Mouse (Mus musculus) myocyte (in vitro differentiated cells): ENCODE measurements around the gene Bcl6. TPM values are rescaled to one million over a fixed set of nuclear protein-coding genes. Genes with fewer than 3 reads are reported as not detected.

Experiments
- H3K27me3 ChIP-seq: one replicate; pipeline ENCODE4 v1.6.1; 2011; ENCODE audit not compliant: control insufficient read depth, insufficient read depth, insufficient read length
- H3K36me3 ChIP-seq: one replicate; pipeline ENCODE4 v1.6.1; 2011; ENCODE audit not compliant: control insufficient read depth, insufficient read depth
- H3K4me2 ChIP-seq: one replicate; pipeline ENCODE4 v1.6.1; 2011; ENCODE audit warnings: low read depth, control low read depth
- H3K4me3 ChIP-seq: one replicate; pipeline ENCODE4 v1.5.1; 2011; ENCODE audit warnings: mild to moderate bottlenecking, control low read depth, moderate library complexity
- H3K79me2 ChIP-seq: one replicate; pipeline ENCODE4 v1.6.1; 2011; ENCODE audit not compliant: control insufficient read depth, insufficient read depth
- H3ac ChIP-seq: one replicate; pipeline ENCODE4 v1.6.1; 2011; ENCODE audit not compliant: control insufficient read depth, insufficient read length
- CEBPB ChIP-seq: IDR thresholded peaks from 2 replicates; pipeline ENCODE4 v1.6.1; 2011; ENCODE audit warnings: mild to moderate bottlenecking, moderate library complexity; ENCODE audit not compliant: poor library complexity, insufficient read depth, severe bottlenecking
- E2F4 ChIP-seq: IDR thresholded peaks from one replicate; pipeline ENCODE4 v1.6.1; 2011; ENCODE audit warnings: mild to moderate bottlenecking, control low read depth, moderate library complexity; ENCODE audit not compliant: insufficient read depth
- MAX ChIP-seq: IDR thresholded peaks from one replicate; pipeline ENCODE4 v1.6.1; 2011; ENCODE audit warnings: low read depth, mild to moderate bottlenecking, control low read depth
- MYOD1 ChIP-seq, 3 experiments: IDR thresholded peaks; one replicate each; pipeline ENCODE4 v1.6.1; 2011; ENCODE audit warnings: control low read depth in 2 of 3, low read depth in 2 of 3, mild to moderate bottlenecking in 2 of 3, moderate library complexity in 1 of 3; ENCODE audit not compliant: insufficient read length in 2 of 3, control insufficient read depth in 1 of 3
- MYOG ChIP-seq, 3 experiments: IDR thresholded peaks; one replicate each; pipeline ENCODE4 v1.6.1; 2011; ENCODE audit warnings: control low read depth in 2 of 3, low read depth in 2 of 3, mild to moderate bottlenecking in 2 of 3; ENCODE audit not compliant: insufficient read length in 2 of 3, control insufficient read depth in 1 of 3, insufficient read depth in 1 of 3
- POLR2A ChIP-seq: IDR thresholded peaks from one replicate; pipeline ENCODE4 v1.6.1; 2011; ENCODE audit warnings: low read depth, mild to moderate bottlenecking, control low read depth, moderate library complexity; ENCODE audit not compliant: insufficient read length
- POLR2AphosphoS2 ChIP-seq: IDR thresholded peaks from one replicate; pipeline ENCODE4 v1.6.1; 2011; ENCODE audit warnings: low read depth, control low read depth; ENCODE audit not compliant: insufficient read length
- REST ChIP-seq: IDR thresholded peaks from one replicate; pipeline ENCODE4 v1.6.1; 2011; ENCODE audit warnings: mild to moderate bottlenecking, control low read depth, moderate library complexity; ENCODE audit not compliant: insufficient read depth, insufficient read length
- SRF ChIP-seq: IDR thresholded peaks from one replicate; pipeline ENCODE4 v1.6.1; 2011; ENCODE audit warnings: low read depth; ENCODE audit not compliant: control insufficient read depth, insufficient read length
- TCF12 ChIP-seq: IDR thresholded peaks from one replicate; pipeline ENCODE4 v1.6.1; 2011; ENCODE audit warnings: mild to moderate bottlenecking, control low read depth; ENCODE audit not compliant: poor library complexity, insufficient read depth, severe bottlenecking
- TCF3 ChIP-seq: IDR thresholded peaks from one replicate; pipeline ENCODE4 v1.6.1; 2011; ENCODE audit warnings: low read depth, control low read depth; ENCODE audit not compliant: insufficient read length
- USF1 ChIP-seq: IDR thresholded peaks from one replicate; pipeline ENCODE4 v1.6.1; 2011; ENCODE audit warnings: low read depth, mild to moderate bottlenecking, control low read depth, moderate library complexity
- polyA plus RNA-seq: library from polyadenylated mRNA; unstranded; fragments of >200 nt; fragmentation: generic; extraction: Trizol; gene quantifications from one replicate; pipeline ENCODE4 v1.2.1, GENCODE M21; 2012; ENCODE audit warnings: missing spikeins

The Bcl6 gene
- polyA plus RNA-seq, 1 experiment, result 28.5 TPM

GRCm38 (mm10) chr16:23980991-23981720, 7.5 kb downstream of the Bcl6 start:
- Histone ChIP-seq H3K36me3 (peaks cover 17% of the 10 kb centered on the region), H3K79me2 (peaks cover 68% of the 10 kb centered on the region), H3K4me2 (no peak overlapping the region), H3K27me3 (no peaks in the 10 kb centered on the region), H3K4me3 (no peak overlapping the region), H3ac (no peak overlapping the region)
- TF ChIP-seq TCF12 (no peak), REST (no peak), POLR2AphosphoS2 (peak; percentile 26)

- H3ac ChIP-seq, result no peak overlapping the region
- H3K36me3 ChIP-seq, result peaks cover 19% of the 10 kb centered on the region
- H3K79me2 ChIP-seq, result peaks cover 60% of the 10 kb centered on the region
- H3K4me3 ChIP-seq, result no peak overlapping the region
- H3K27me3 ChIP-seq, result no peaks in the 10 kb centered on the region
- TF ChIP-seq MAX (no peak), POLR2AphosphoS2 (peak; percentile 2)
- H3K4me2 ChIP-seq, result peak overlapping the region; percentile 19
These were observed 8.3 kb downstream of the Bcl6 start for GRCm38 (mm10) chr16:23980201-23980870.

GRCm38 (mm10) chr16:23979446-23979845, 9.2 kb downstream of the Bcl6 start:
- Histone ChIP-seq H3K27me3 (no peaks in the 10 kb centered on the region), H3K79me2 (peaks cover 51% of the 10 kb centered on the region), H3ac (no peak overlapping the region), H3K4me2 (peak overlapping the region; percentile 19), H3K4me3 (no peak overlapping the region), H3K36me3 (peaks cover 27% of the 10 kb centered on the region)
- TF ChIP-seq MYOG (IDR thresholded peaks at IDR 0.05; ENCODE audit: control insufficient read depth in 1 of 3, insufficient read depth in 1 of 3, insufficient read length in 2 of 3, low read depth in 2 of 3) (no peak), TCF12 (no peak), SRF (no peak), REST (no peak), TCF3 (no peak), MAX (no peak), POLR2AphosphoS2 (peak; percentile 24)

- no peak overlapping the region for H3K4me2 ChIP-seq
- peaks cover 36% of the 10 kb centered on the region for H3K36me3 ChIP-seq
- H3K4me3 ChIP-seq, result no peak overlapping the region
- H3K79me2 ChIP-seq, result peaks cover 43% of the 10 kb centered on the region
- no peak overlapping the region for H3ac ChIP-seq
- no peaks in the 10 kb centered on the region for H3K27me3 ChIP-seq
- TF ChIP-seq TCF12 (no peak), E2F4 (no peak), TCF3 (no peak), SRF (no peak), USF1 (no peak), CEBPB (no peak), REST (no peak)
These were observed 10.2 kb downstream of the Bcl6 start for GRCm38 (mm10) chr16:23978495-23978894.

GRCm38 (mm10) chr16:23977732-23978131, 10.9 kb downstream of the Bcl6 start:
- Histone ChIP-seq H3K4me3 (no peak overlapping the region), H3ac (no peak overlapping the region), H3K36me3 (peaks cover 41% of the 10 kb centered on the region), H3K79me2 (peaks cover 43% of the 10 kb centered on the region), H3K27me3 (no peaks in the 10 kb centered on the region), H3K4me2 (no peak overlapping the region)
- no peak for TF ChIP-seq MYOD1 (IDR thresholded peaks at IDR 0.05; ENCODE audit: control insufficient read depth in 1 of 3, insufficient read length in 2 of 3, low read depth in 2 of 3)

GRCm38 (mm10) chr16:23976196-23976595, 12.5 kb downstream of the Bcl6 start:
- TF ChIP-seq TCF12, result no peak
- TF ChIP-seq MYOG (IDR thresholded peaks at IDR 0.05; ENCODE audit: control insufficient read depth in 1 of 3, insufficient read depth in 1 of 3, insufficient read length in 2 of 3, low read depth in 2 of 3), result no peak
- no peak for TF ChIP-seq SRF
- TF ChIP-seq USF1, result no peak
- no peak for TF ChIP-seq TCF3
- no peak for TF ChIP-seq MYOD1 (IDR thresholded peaks at IDR 0.05; ENCODE audit: control insufficient read depth in 1 of 3, insufficient read length in 2 of 3, low read depth in 2 of 3)
- no peak for TF ChIP-seq E2F4
- TF ChIP-seq MAX, result no peak
- no peak for TF ChIP-seq CEBPB
- TF ChIP-seq POLR2A, result no peak
- TF ChIP-seq POLR2AphosphoS2, result no peak
- TF ChIP-seq REST, result no peak

More at GRCm38 (mm10) chr16:23976196-23976595, 12.5 kb downstream of the Bcl6 start:
- Histone ChIP-seq H3ac (no peak overlapping the region), H3K4me3 (no peak overlapping the region), H3K79me2 (peaks cover 33% of the 10 kb centered on the region), H3K4me2 (no peak overlapping the region), H3K36me3 (peaks cover 48% of the 10 kb centered on the region), H3K27me3 (no peaks in the 10 kb centered on the region)
